Mouse (Mus musculus): Measurements from ENCODE around the gene Kmt2d.

The Kmt2d gene

GRCm38 (mm10) chr15:98797835-98798492 is 73.0 kb downstream of the Kmt2d start:
- no peak for DNase-seq (ENCODE audit: low spot score)

- no peak for DNase-seq (ENCODE audit: low spot score)
Measured at GRCm38 (mm10) chr15:98796803-98797595, 74.0 kb downstream of the Kmt2d start.

GRCm38 (mm10) chr15:98793141-98793698 is 77.8 kb downstream of the Kmt2d start:
- DNase-seq (ENCODE audit: low spot score): no peak

GRCm38 (mm10) chr15:98792233-98793020 is 78.6 kb downstream of the Kmt2d start:
- no peak for DNase-seq (ENCODE audit: low spot score)

GRCm38 (mm10) chr15:98791771-98792170 is 79.2 kb downstream of the Kmt2d start:
- no peak for DNase-seq (ENCODE audit: low spot score)

- DNase-seq (ENCODE audit: low spot score): no peak
Measured at GRCm38 (mm10) chr15:98791221-98791620, 79.8 kb downstream of the Kmt2d start.

GRCm38 (mm10) chr15:98790761-98791160 is 80.2 kb downstream of the Kmt2d start:
- DNase-seq (ENCODE audit: low spot score): no peak

- no peak for DNase-seq (ENCODE audit: low spot score)
Measured at GRCm38 (mm10) chr15:98789661-98790535, 81.1 kb downstream of the Kmt2d start, which contains the start of gene Wnt1. Gene Wnt1, plus strand, starts transcription at chr15:98789857.

GRCm38 (mm10) chr15:98788972-98789660 is 81.9 kb downstream of the Kmt2d start:
- DNase-seq (ENCODE audit: low spot score): no peak

- DNase-seq (ENCODE audit: low spot score): no peak
Measured at GRCm38 (mm10) chr15:98787930-98788329, 83.1 kb downstream of the Kmt2d start.

GRCm38 (mm10) chr15:98785744-98786143 is 85.3 kb downstream of the Kmt2d start:
- no peak for DNase-seq (ENCODE audit: low spot score)
